Mouse (Mus musculus): ENCODE measurements at regions not wholly inside any gene's neighbourhood (a gene's known extent, or its start where the extent isn't known, plus 50 kb on each side); places are given as distances from the start of the nearest gene placed in this dataset.

GRCm38 (mm10) chr8:116164190-116164988, 340.4 kb upstream of the Dynlrb2 start:
- Histone ChIP-seq H3K9me3 (ENCODE audit: control insufficient read depth, insufficient read depth, low read depth, low read length) (no peaks in the 10 kb centered on the region), H3K4me1 (ENCODE audit: control insufficient read depth in 2 of 2, insufficient read depth in 2 of 2, low read length in 2 of 2, poor library complexity in 1 of 2) (no peaks in the 10 kb centered on the region), H3K27ac (ENCODE audit: insufficient read depth, low read depth, low read length, poor library complexity, severe bottlenecking) (no peak overlapping the region), H3K36me3 (ENCODE audit: control insufficient read depth, insufficient read depth, low read length, poor library complexity, severe bottlenecking) (no peaks in the 10 kb centered on the region), H3K4me3 (ENCODE audit: insufficient read depth in 1 of 2, low read depth in 1 of 2, low read length in 2 of 2, poor library complexity in 1 of 2, severe bottlenecking in 1 of 2) (no peak overlapping the region), H3K9ac (ENCODE audit: insufficient read depth, low read depth, low read length, poor library complexity, severe bottlenecking) (no peak overlapping the region)
- in situ Hi-C loops (cut with MboI; ENCODE audit: low sequenced_read_pairs in 2 of 2, unreplicated experiment in 2 of 2): no loop called here
- DNase-seq (ENCODE audit: low read depth, low spot score): no peak
- TF ChIP-seq ZNF384 (IDR thresholded peaks at IDR 0.05; ENCODE audit: low read depth, low read length) (no peak), MAFK (IDR thresholded peaks at IDR 0.05; ENCODE audit: insufficient read depth, low read depth, low read length) (no peak), HCFC1 (IDR thresholded peaks at IDR 0.05; ENCODE audit: borderline replicate concordance, insufficient read depth, low read length) (no peak), ZC3H11A (IDR thresholded peaks at IDR 0.05; ENCODE audit: borderline replicate concordance, low read depth, low read length) (no peak), CHD2 (IDR thresholded peaks at IDR 0.05; ENCODE audit: low read depth, low read length) (no peak)

GRCm38 (mm10) chr8:116160932-116161331, 343.8 kb upstream of the Dynlrb2 start:
- no peak overlapping the region for H3K4me3 ChIP-seq (ENCODE audit: insufficient read depth in 1 of 2, low read depth in 1 of 2, low read length in 2 of 2, poor library complexity in 1 of 2, severe bottlenecking in 1 of 2)
- in situ Hi-C loops (cut with MboI; ENCODE audit: low sequenced_read_pairs in 2 of 2, unreplicated experiment in 2 of 2): no loop called here
- no peaks in the 10 kb centered on the region for H3K4me1 ChIP-seq (ENCODE audit: control insufficient read depth in 2 of 2, insufficient read depth in 2 of 2, low read length in 2 of 2, poor library complexity in 1 of 2)

GRCm38 (mm10) chr8:116143687-116144573, 360.8 kb upstream of the Dynlrb2 start:
- Histone ChIP-seq H3K4me1 (ENCODE audit: control insufficient read depth in 2 of 2, insufficient read depth in 2 of 2, low read length in 2 of 2, poor library complexity in 1 of 2) (no peaks in the 10 kb centered on the region), H3K9me3 (ENCODE audit: control insufficient read depth, insufficient read depth, low read depth, low read length) (no peaks in the 10 kb centered on the region), H3K27ac (ENCODE audit: insufficient read depth, low read depth, low read length, poor library complexity, severe bottlenecking) (no peak overlapping the region), H3K9ac (ENCODE audit: insufficient read depth, low read depth, low read length, poor library complexity, severe bottlenecking) (no peak overlapping the region), H3K4me3 (ENCODE audit: insufficient read depth in 1 of 2, low read depth in 1 of 2, low read length in 2 of 2, poor library complexity in 1 of 2, severe bottlenecking in 1 of 2) (no peak overlapping the region), H3K36me3 (ENCODE audit: control insufficient read depth, insufficient read depth, low read length, poor library complexity, severe bottlenecking) (no peaks in the 10 kb centered on the region)
- DNase-seq (ENCODE audit: low read depth, low spot score): no peak
- in situ Hi-C loops (cut with MboI; ENCODE audit: low sequenced_read_pairs in 2 of 2, unreplicated experiment in 2 of 2): no loop called here
- no peak for TF ChIP-seq ZC3H11A (IDR thresholded peaks at IDR 0.05; ENCODE audit: borderline replicate concordance, low read depth, low read length)
- no peak for TF ChIP-seq HCFC1 (IDR thresholded peaks at IDR 0.05; ENCODE audit: borderline replicate concordance, insufficient read depth, low read length)
- no peak for TF ChIP-seq MAFK (IDR thresholded peaks at IDR 0.05; ENCODE audit: insufficient read depth, low read depth, low read length)

More at GRCm38 (mm10) chr8:116160932-116161331, 343.8 kb upstream of the Dynlrb2 start:
- Histone ChIP-seq H3K9me3 (ENCODE audit: control insufficient read depth, insufficient read depth, low read depth, low read length) (no peaks in the 10 kb centered on the region), H3K9ac (ENCODE audit: insufficient read depth, low read depth, low read length, poor library complexity, severe bottlenecking) (no peak overlapping the region), H3K36me3 (ENCODE audit: control insufficient read depth, insufficient read depth, low read length, poor library complexity, severe bottlenecking) (no peaks in the 10 kb centered on the region), H3K27ac (ENCODE audit: insufficient read depth, low read depth, low read length, poor library complexity, severe bottlenecking) (no peak overlapping the region)
- no peak for DNase-seq (ENCODE audit: low read depth, low spot score)
- no peak for TF ChIP-seq CHD2 (IDR thresholded peaks at IDR 0.05; ENCODE audit: low read depth, low read length)
- no peak for TF ChIP-seq ZC3H11A (IDR thresholded peaks at IDR 0.05; ENCODE audit: borderline replicate concordance, low read depth, low read length)
- no peak for TF ChIP-seq HCFC1 (IDR thresholded peaks at IDR 0.05; ENCODE audit: borderline replicate concordance, insufficient read depth, low read length)
- no peak for TF ChIP-seq MAFK (IDR thresholded peaks at IDR 0.05; ENCODE audit: insufficient read depth, low read depth, low read length)
- TF ChIP-seq ZNF384 (IDR thresholded peaks at IDR 0.05; ENCODE audit: low read depth, low read length): no peak

- H3K4me1 ChIP-seq (ENCODE audit: control insufficient read depth in 2 of 2, insufficient read depth in 2 of 2, low read length in 2 of 2, poor library complexity in 1 of 2): no peaks in the 10 kb centered on the region
- no peak for DNase-seq (ENCODE audit: low read depth, low spot score)
- no peak for TF ChIP-seq MAFK (IDR thresholded peaks at IDR 0.05; ENCODE audit: insufficient read depth, low read depth, low read length)
- no peak for TF ChIP-seq ZNF384 (IDR thresholded peaks at IDR 0.05; ENCODE audit: low read depth, low read length)
- TF ChIP-seq CHD2 (IDR thresholded peaks at IDR 0.05; ENCODE audit: low read depth, low read length): no peak
- no peak for TF ChIP-seq HCFC1 (IDR thresholded peaks at IDR 0.05; ENCODE audit: borderline replicate concordance, insufficient read depth, low read length)
- TF ChIP-seq ZC3H11A (IDR thresholded peaks at IDR 0.05; ENCODE audit: borderline replicate concordance, low read depth, low read length): no peak
- no peak overlapping the region for H3K4me3 ChIP-seq (ENCODE audit: insufficient read depth in 1 of 2, low read depth in 1 of 2, low read length in 2 of 2, poor library complexity in 1 of 2, severe bottlenecking in 1 of 2)
- H3K36me3 ChIP-seq (ENCODE audit: control insufficient read depth, insufficient read depth, low read length, poor library complexity, severe bottlenecking): no peaks in the 10 kb centered on the region
- no peaks in the 10 kb centered on the region for H3K9me3 ChIP-seq (ENCODE audit: control insufficient read depth, insufficient read depth, low read depth, low read length)
- in situ Hi-C loops (cut with MboI; ENCODE audit: low sequenced_read_pairs in 2 of 2, unreplicated experiment in 2 of 2): no loop called here
- H3K27ac ChIP-seq (ENCODE audit: insufficient read depth, low read depth, low read length, poor library complexity, severe bottlenecking): no peak overlapping the region
- H3K9ac ChIP-seq (ENCODE audit: insufficient read depth, low read depth, low read length, poor library complexity, severe bottlenecking): no peak overlapping the region
These were observed 363.4 kb upstream of the Dynlrb2 start for GRCm38 (mm10) chr8:116141363-116141762.

Measured in ES-E14 (cell line).